Mouse (Mus musculus): ENCODE measurements around the gene Them4.
"Not testable (repeated sequence)": the region's sequence is repeated elsewhere in the genome, so short reads cannot be mapped to it uniquely, and the experiment has no call there.

The Them4 gene

DNA sequence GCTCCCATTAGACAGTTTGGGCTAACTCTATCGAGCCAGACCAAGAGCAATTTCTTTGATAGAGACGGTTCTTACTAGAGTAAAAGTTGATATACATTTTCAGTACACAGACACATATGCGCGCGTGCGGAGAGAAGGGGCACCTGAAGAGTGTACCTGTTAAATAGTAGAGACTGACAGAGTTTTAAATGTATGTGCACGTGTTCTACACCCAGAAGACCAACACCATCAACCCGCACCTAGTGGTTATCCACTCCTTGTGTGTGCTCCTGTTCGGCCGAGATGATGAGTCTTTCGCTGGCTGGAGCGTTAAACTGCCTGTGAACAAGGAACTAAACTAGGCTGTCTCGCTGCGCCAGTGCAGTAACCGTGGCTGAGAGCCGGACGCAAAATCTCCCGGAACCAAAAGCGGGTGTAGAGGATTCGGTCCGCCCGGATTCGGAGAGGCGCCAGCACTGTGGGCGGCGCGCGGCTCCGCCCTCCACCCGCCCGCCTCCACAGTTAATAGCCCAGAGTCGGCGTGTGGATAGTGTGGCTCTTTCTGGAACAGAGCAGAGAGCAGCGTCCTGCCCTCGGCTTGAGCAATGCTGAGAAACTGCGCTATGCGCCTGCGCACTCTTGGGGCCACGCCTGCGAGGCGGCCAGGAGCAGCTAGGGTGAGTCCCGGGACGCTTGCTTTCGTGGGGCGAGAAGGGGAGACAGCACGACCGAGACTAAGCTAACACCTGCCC lies at the start of gene Them4:
Gene Them4 (plus strand): TSS at position 457 of the 731 bp plus-strand sequence.
- DNase-seq: peak; percentile 97

DNA sequence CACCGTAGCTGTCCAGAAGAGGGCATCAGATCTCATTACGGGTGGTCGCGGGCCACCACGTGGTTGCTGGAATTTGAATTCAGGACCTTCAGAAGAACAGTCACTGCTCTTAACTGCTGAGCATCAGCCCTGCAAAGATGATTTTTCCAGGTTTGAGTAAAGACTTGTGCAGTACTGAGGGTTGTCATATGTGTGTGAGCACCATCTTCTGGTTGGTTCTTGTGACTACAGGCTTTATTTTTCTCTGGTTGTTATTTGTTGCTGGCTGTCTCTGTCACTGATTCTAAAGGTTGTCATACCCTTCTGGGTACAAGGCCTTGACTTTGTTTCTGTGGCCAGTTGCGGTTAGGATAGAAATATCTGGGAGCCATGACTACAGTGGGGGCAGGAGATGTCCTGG lies 49.3 kb upstream of the Them4 start:
- no peak for DNase-seq

DNA sequence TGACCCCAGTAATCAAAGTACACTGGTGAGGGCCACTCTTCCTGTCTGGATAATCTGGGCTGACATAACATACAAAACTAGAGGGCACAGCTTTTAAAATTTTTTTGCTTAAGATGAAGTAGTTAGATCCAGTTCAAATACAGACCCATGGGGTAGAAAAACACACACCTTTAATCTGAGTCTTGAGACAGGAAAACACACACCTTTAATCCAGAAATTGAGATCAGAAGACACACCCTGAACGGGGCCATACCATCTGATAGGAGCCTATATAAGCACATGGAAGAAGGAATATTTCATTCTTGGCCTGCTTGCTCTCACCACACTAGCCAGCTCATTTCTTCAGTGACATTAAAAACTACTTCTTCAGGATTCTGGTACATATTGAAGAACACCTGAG lies 46.2 kb upstream of the Them4 start, which contains the start of gene Gm4778:
Gene Gm4778 (plus strand): TSS at position 301 of the 400 bp plus-strand sequence.
- not testable (repeated sequence) for DNase-seq

DNA sequence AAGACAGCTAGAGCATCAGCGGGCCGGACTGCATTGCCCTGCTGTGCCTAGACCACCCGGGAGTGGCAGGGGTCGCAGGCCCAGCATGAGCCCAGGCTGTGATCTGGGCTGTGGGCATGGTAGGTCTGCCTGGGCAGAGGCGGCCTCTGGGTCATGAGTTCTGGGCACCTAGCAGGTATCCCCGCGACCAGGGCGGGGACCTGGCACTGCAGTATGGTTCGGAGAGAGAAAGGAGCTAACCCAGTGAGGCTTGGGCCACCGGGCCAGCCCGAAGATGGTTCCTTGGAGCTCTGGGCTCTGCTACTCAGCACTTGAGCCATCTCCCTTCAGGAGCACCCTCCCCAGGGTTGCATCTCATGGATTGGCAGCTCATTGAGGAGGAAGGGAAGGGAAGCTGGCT lies 33.9 kb upstream of the Them4 start:
- DNase-seq: no peak

DNA sequence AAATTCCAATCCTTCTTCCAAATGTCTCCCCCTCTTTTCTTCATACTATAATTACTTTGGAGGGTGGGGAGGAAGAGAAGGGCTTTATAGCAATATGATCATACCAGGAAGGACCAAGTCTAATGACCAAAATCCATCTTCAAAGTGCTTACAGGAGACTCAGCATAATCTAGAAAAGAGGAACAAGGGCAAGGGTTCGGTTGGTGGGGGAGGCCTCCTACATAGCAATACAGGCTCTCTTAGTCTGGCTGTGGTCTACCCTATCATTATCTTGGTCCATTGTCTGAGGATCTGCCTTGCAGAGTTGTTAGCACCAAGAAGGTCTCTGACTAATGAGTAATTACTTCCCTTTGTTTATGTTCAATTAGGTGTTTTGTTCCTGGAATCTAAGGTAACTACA lies 4.4 kb upstream of the Them4 start:
- no peak for DNase-seq

DNA sequence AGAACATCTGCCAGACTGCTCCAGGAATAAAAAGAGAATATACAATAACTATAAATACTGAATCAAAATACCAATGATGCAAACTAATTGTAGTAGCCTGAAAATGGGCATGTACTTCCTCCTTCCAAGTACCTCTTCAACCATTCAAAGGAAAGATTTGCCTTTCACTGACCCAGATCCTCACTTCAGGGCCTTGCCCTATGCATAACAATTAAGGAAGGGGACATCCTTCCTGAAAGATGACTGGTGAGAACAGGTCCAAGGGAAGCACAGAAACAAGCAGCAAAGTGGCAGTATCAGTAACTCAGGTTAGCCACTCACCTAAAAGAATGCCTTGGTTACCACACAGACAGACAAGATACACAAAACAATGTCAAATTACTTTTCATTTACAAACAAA lies 2.9 kb upstream of the Them4 start:
- no peak for DNase-seq

DNA sequence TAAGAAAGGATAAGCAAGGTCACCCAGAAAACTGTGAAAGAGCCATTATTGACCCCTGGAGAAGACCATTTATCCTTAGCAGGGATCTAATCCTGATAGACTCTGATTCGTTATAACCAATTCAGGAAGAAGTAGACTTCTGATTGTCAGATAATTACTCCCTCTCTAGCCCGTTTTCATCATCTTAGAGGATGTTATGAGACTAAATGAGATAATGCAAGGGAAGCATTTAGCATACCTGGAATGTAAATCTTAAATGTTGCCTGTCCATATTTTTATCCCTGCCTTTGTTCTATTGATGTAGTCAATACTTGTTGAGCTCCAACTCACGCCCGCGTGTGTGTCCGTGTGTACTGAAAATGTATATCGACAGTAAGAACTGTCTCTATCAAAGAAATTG lies 602 bp downstream of the Them4 start:
- no peak for DNase-seq

DNA sequence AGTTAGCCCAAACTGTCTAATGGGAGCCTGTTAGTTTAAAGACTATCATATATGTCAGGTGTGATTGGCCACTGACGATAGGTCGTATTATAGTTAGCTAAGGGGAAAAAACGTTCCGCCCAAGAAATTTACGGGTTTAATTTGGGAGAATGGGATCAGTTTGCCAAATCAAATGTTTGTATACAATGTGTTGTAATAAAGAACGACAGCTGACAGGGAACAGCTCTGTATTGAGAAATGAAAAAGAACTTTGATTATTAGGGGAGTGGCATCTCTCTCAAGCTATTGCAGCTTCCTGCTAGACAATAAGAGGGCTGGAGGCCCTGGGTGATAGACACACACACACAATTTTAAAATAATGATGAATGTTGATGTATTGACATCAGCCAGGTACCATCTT lies 1.0 kb downstream of the Them4 start:
- DNase-seq: no peak

DNA sequence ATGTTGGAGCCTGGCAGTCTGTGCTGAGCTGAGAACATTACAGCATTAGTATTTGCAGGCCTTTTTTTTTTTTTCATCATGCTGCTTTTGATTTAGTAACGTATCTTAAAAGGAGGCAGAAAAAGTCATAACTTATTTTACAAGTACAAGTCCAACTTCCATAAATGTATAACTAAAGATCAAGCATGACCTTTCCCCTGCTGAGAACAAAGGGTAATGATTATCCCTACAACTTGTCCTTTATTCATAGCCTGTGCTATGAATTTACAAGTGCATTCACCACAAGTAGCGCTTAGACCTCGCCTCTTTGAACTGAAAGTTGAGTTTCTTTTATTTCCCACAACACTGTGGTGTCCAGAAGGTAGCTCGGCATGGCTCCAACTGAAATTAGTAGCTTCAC lies 1.5 kb downstream of the Them4 start:
- no peak for DNase-seq

DNA sequence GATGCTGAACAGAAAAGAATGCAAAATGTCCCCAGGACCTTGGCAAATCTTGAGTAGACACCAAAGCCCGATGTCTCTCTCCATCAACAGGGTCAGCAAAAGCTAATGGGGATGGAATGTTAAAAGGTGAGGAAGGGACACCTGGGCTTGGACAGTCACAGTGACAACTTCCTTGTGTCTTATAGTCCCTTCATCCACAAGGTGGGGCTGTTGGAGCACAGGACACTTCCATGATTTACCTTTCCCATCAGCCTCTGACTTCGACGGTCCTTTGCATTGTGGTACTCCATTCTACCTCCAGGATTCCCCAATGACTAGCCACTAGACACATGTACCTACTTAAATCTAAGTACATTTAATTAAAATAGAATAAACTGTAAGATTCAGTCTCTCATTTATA lies 18.8 kb downstream of the Them4 start:
- peak; percentile 21 for DNase-seq

DNA sequence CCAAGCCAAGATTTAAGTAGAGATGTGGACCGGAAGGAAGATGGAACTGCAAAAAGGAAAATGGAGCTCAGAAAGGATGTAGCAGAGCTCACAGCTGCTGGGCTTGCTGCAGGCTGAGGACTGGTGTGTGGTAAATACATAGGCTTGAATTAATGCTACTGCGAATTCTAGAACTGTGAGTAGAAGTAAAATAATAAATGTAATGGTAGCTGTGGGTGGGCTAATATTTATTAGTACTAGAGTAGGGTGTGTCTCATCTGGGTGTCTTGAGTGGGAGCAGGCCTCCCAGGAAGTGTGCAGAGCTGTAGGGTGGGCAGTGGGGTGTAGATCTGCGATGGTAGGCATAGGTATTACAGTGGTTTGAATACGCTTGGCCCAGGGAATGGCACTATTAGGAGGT lies 24.6 kb downstream of the Them4 start:
- DNase-seq: no peak

DNA sequence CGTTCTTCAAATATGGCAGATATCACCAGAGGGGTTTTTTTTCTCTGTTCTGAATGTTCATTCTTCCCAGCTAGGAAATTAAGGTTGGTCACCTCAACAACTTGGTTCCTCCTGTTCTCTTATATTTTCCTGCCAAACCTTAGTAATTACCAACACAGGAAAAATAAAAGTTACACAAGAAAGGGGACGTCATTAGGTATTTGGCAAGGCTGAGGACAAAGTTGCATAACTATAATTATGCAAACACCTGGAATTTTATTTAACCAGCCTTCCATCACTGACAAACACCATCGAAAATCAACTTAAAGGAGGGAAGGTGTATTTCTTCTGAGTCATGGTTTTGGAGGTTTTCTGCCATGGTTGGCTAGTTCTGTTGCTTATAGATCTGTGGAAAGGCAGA lies 28.6 kb downstream of the Them4 start:
- DNase-seq: no peak

DNA sequence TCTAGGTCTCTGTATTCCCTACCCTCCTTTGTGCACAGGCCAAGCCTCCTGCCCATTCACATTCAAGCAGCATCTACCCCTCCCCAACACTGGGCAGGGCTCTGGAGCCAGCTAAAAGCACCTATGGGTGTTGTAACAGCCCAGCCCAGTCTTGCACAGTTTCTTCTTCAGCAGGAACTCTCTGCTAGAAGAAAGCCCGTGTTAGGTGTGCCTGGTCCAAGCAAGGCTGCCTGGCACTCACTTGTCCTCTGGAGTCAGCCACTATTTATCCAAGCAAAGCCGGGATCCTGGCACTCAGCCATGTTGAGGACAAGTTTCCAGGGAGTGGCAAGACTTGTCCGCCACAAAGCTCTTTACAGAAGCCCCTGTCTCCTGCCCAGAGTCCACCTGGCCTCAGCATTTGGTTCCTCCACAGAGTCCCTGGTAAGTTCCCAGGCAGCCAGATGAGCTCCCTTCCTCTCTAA lies 32.1 kb downstream of the Them4 start, which contains the start of gene Them5:
Gene Them5 (plus strand): TSS at position 141 of the 464 bp plus-strand sequence.
- DNase-seq: peak; percentile 36

DNA sequence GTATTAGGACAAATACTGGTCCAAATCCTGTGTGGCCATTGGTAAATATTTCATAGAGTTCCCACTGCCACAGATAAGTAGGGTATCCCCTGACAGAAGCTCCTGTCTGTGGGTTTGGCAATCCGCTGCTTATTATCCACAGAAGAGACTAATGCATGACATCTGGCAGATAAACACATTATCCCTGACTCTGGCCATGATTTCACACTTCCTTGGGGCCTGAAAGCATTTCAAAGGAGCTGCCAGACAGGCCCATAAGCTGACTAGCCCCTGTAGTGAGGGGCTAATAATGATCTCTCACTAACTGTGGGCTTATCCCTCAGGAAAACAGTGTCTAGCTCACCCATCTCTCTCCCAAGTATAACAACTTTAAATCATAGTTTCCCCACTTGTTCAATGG lies 32.7 kb downstream of the Them4 start:
- no peak for DNase-seq

DNA sequence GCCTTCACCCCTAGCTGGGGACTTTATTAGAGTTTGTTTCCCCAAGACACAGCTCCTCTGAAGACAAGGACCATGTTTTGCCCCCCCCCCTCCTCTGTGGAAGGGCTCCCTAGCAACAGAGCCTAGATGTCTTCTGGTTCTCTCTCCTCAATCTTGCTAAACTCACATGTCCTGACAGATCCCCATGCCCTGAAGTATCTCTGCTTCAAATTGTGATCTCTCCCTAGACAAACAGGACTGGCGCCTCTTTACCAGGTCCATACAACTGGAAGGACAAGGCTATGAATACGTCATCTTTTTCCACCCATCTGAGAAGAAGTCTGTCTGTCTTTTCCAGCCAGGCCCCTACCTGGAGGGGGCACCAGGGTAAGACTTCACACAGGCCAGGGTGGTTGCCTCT lies 34.3 kb downstream of the Them4 start:
- no peak for DNase-seq

DNA sequence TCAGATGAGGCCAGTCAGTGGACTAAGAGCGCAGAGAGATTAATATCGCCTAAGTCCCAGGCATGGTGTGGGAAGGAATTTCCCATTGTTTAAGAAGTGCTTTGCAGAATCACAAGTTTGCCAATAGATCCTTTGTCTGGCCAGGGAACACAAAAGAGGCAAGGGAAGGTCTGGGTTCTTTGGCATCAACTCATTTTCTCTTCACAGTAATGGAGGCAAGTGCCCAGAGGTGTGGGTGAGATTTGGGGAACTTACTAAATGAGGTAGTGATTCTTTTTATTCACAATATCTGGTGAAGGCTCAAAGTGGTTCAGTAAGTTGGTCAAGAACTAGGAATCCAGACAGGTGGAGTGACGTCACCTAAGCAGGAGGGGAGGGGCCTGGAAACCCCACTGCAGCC lies 35.0 kb downstream of the Them4 start:
- no peak for DNase-seq

DNA sequence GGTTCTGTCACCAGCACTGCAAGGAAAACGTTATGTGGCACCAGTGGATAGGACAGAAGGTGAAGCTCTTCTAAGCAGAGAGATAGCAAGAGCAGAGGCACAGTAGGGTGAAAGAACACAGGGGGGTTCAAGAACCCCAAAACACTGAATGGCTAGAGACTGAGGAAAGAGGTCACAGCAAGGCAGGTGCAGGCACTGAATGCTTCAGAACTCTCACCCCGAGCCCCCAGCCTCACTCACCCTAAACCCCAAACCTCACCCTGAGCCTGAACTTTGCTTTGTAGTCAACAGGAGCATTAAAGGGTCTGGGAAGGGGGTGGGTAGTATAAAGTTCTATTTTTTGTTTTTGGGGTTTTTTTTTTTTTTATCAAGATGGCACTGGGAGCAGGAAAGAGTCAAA lies 38.3 kb downstream of the Them4 start:
- no peak for DNase-seq

DNA sequence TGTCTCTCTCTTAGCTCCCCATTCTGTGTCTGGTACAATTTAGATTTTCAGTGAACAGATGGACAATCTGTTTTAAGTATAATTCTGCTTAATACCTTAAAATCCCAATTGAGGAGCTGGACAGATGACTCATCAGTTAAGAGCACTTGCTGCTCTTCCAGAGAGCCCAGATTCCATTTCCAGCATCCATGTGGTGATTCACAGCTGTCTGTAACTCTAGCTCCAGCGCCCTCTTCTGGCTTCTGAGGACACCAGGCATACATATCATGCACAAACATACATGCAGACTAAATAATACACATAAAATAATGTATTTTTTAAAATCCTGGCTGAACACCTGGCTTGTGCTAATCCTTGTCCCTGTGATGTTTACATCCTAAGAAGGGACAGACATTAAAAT lies 50.9 kb downstream of the Them4 start:
- no peak for DNase-seq

DNA sequence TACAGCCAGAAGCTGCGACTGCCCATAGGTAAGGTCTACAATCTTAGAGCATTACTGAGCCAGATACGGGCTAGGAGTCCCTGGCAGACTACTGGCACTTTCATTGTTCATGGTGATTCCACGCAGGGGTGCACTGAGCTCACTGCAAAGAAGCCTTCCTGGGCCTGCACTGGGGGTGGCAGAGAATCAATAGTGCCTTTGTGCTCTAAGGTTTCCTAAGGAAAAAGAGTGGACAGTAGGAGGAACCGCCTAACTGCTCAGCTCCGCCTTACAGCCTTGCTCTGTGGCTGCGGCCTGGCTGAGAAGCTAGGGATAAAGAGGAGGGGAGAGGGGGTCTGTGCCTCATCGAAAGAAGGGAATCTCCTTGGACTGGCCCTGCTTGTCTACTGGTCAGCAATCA lies 52.2 kb downstream of the Them4 start, which contains the start of gene C2cd4d:
Gene C2cd4d (plus strand): TSS at position 301 of the 400 bp plus-strand sequence.
- DNase-seq: no peak

DNA sequence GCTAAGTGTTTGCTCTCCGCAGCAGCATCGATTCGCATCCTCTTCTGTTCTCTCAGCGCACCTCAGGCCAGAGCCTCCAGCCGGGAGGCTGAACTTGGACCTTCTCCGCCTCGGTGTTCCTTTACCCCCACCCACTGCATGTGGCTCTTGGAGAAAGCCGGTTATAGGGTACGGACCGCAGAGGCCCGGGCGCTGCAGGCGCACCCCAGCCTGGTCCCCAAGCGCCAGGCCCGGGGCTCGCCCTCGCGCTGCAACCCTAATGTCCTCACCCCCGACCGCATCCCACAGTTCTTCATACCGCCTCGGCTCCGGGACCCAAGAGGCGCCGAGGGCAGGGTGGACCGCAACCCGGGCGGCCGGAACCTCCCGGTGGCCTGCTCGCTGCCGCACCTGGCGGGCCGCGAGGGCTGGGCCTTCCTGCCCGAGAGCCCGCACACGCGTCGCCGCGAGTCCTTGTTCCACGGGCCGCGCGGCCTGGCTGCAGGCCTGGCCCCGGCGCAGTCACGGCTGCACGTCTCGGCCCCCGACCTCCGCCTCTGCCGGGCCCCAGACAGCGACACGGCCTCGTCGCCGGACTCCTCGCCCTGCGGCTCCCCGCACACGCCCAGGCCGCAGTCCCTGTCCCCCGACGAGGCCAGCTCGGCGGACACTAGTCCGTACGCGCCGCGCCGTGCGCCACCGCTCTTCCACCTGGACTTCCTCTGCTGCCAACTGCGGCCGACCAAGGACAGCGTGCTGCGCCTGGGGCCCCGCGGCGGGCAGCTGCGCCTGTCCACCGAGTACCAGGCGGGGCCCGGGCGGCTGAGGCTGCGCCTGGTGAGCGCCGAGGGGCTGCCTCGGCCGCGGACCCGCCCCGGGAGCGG lies 53.6 kb downstream of the Them4 start:
- DNase-seq: peak; percentile 27

DNA sequence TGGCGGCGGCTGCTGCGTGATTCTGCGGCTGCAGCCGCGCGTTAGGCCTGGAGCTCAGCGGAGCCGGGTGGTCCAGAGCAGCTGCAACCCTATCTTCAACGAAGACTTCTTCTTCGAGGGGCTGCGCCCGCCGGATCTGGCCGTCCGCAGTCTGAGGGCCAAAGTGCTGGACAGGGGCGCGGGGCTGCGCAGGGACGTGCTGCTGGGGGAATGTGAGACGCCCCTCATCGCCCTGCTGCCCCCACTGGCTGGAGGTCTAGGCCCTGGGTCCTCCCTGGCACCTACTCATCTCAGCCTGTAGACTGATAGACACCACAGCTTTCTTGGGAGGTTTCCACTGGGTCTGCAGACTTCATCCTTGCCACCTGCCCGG lies 54.3 kb downstream of the Them4 start:
- no peak for DNase-seq

DNA sequence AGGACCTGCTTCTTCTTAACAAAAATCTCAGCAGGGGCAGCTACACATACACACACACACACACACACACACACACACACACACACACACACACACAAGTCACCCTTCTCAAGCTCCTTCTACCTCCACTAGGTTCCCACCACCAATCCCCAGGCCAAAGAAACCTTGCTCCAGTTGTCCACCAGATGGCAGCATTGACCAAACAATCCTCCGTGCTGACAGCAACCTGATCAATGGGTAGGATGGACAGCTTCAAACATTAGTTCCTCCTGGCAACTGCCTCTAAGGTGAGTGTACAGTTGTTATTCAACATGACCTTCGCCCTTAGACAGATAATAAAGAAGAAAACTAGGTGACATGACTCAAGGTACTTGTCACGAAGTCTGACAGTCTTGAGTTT lies 56.9 kb downstream of the Them4 start:
- DNase-seq: peak; percentile 82

DNA sequence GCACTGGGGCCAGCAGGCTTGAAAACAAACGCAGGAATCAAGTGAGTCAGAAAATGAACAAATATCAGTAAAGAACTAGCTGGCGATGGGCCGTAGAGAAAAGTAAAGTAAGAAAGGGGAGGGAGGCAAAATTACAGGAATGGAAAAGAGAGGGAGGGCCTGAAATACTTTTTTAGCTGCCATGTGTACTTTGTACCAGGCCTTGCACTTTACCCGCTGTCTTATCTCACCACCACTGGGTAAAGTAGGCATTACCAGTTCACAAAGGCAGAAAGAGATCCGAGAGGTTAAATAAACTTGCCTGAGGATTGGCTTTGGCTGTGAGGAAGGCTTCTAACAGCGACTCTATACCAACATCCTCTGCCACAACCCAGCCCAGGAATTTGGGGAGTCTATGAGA lies 57.6 kb downstream of the Them4 start:
- DNase-seq: no peak

DNA sequence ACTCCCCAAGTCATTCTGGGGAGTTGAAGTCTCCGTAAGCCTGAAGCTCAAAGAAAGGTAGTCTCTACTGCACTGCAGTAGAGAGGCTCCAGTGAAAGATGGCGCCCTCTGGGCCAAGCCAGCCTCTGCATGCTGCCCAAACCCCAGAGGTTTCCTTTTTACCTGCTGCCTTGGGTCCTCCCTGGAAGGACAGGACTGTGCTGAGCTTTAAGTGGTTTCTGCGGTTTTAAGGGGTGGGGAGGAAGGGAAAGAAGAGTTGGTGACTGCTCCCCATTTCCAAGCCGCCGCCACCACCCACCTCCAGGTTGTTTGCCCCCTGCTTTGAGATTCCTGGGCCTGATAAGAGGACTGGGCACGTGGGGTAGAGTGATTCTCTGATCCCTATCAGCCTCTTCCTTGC lies 58.7 kb downstream of the Them4 start:
- no peak for DNase-seq
